In genomic region chr17:5248957-5249656, GRCm38 (mm10) we compare ENCODE assay signal across 8 mouse cellular contexts.
DNase-seq lines count a peak whose midpoint lies in the region; ATAC-seq lines count a peak whose summit lies in the region.

No protein-coding gene starts in this region.

- H3K4me1 ChIP-seq in midbrain, embryonic 13.5 days (replicated peaks), result peaks cover 16% of the 10 kb centered on the region
- H3K4me1 ChIP-seq in midbrain, embryonic 14.5 days (ENCODE audit: control insufficient read depth, insufficient read depth, low read length), result peaks cover 4% of the 10 kb centered on the region; the same call in 1 of the 2 replicates
- H3K4me1 ChIP-seq in limb, embryonic 12.5 days (replicated peaks), result peaks cover 29% of the 10 kb centered on the region
- peaks cover 40% of the 10 kb centered on the region for H3K4me1 ChIP-seq in neural tube, embryonic 14.5 days (ENCODE audit: control insufficient read depth, insufficient read depth, low read length)

- H3K36me3 ChIP-seq in midbrain, embryonic 13.5 days, result no peaks in the 10 kb centered on the region
- peaks cover 3% of the 10 kb centered on the region; the same call in 1 of the 2 replicates for H3K36me3 ChIP-seq in midbrain, embryonic 14.5 days (ENCODE audit: control insufficient read depth, insufficient read depth, low read length)
- peaks cover 24% of the 10 kb centered on the region for H3K36me3 ChIP-seq in limb, embryonic 12.5 days
- no peaks in the 10 kb centered on the region for H3K36me3 ChIP-seq in neural tube, embryonic 14.5 days (ENCODE audit: control insufficient read depth, insufficient read depth, low read length)

- WGBS in midbrain, embryonic 13.5 days, result 77% methylated on average over 17 of the region's 17 CpGs
- 81% methylated on average over 17 of the region's 17 CpGs for WGBS in midbrain, embryonic 14.5 days
- WGBS in limb, embryonic 12.5 days, result 32% methylated on average over 17 of the region's 17 CpGs
- 33% methylated on average over 17 of the region's 17 CpGs for WGBS in neural tube, embryonic 14.5 days

- H3K9me3 ChIP-seq in midbrain, embryonic 13.5 days, result no peaks in the 10 kb centered on the region
- H3K9me3 ChIP-seq in midbrain, embryonic 14.5 days (ENCODE audit: control insufficient read depth, low read length), result no peaks in the 10 kb centered on the region
- H3K9me3 ChIP-seq in limb, embryonic 12.5 days, result no peaks in the 10 kb centered on the region
- H3K9me3 ChIP-seq in neural tube, embryonic 14.5 days (ENCODE audit: control insufficient read depth, low read length), result no peaks in the 10 kb centered on the region

- H3K9ac ChIP-seq in midbrain, embryonic 13.5 days (replicated peaks), result no peak overlapping the region
- H3K9ac ChIP-seq in midbrain, embryonic 14.5 days (replicated peaks; ENCODE audit: low read length), result no peak overlapping the region
- H3K9ac ChIP-seq in limb, embryonic 12.5 days (replicated peaks), result no peak overlapping the region
- H3K9ac ChIP-seq in neural tube, embryonic 14.5 days (replicated peaks; ENCODE audit: low read depth, low read length), result no peak overlapping the region

- H3K4me3 ChIP-seq in midbrain, embryonic 13.5 days (replicated peaks), result no peak overlapping the region
- H3K4me3 ChIP-seq in midbrain, embryonic 14.5 days (replicated peaks; ENCODE audit: low read depth, low read length), result no peak overlapping the region
- H3K4me3 ChIP-seq in limb, embryonic 12.5 days (replicated peaks), result no peak overlapping the region
- no peak overlapping the region for H3K4me3 ChIP-seq in neural tube, embryonic 14.5 days (ENCODE audit: low read depth, low read length)

- no peak for ATAC-seq in midbrain, embryonic 13.5 days
- no peak for ATAC-seq in midbrain, embryonic 14.5 days (ENCODE audit: low FRiP score, low TSS enrichment)
- ATAC-seq in limb, embryonic 12.5 days (ENCODE audit: insufficient number of reproducible peaks, insufficient read depth, low FRiP score, low TSS enrichment, low read depth), result no peak
- ATAC-seq in neural tube, embryonic 14.5 days (ENCODE audit: low read depth), result peak; percentile 62; the same call in 1 of the 2 replicates

- no peak overlapping the region for H3K4me2 ChIP-seq in midbrain, embryonic 13.5 days (replicated peaks)
- H3K4me2 ChIP-seq in midbrain, embryonic 14.5 days (ENCODE audit: low read length), result no peak overlapping the region
- no peak overlapping the region for H3K4me2 ChIP-seq in limb, embryonic 12.5 days
- no peak overlapping the region for H3K4me2 ChIP-seq in neural tube, embryonic 14.5 days (ENCODE audit: low read depth, low read length)

- H3K27ac ChIP-seq in midbrain, embryonic 13.5 days, result 0 out of 2 replicates have a peak overlapping the region, but pooled peaks have one; percentile 39
- no peak overlapping the region for H3K27ac ChIP-seq in midbrain, embryonic 14.5 days (replicated peaks; ENCODE audit: low read depth, low read length)
- peak overlapping the region; percentile 60; the same call in 1 of the 2 replicates for H3K27ac ChIP-seq in limb, embryonic 12.5 days
- peak overlapping the region; percentile 71 for H3K27ac ChIP-seq in neural tube, embryonic 14.5 days (ENCODE audit: low read depth, low read length)

- 0 out of 2 replicates have a peak, but pooled peaks cover 6% of the 10 kb centered on the region for H3K27me3 ChIP-seq in midbrain, embryonic 13.5 days
- no peaks in the 10 kb centered on the region for H3K27me3 ChIP-seq in midbrain, embryonic 14.5 days (ENCODE audit: control insufficient read depth, insufficient read depth, low read length)
- no peaks in the 10 kb centered on the region for H3K27me3 ChIP-seq in limb, embryonic 12.5 days
- no peaks in the 10 kb centered on the region for H3K27me3 ChIP-seq in neural tube, embryonic 14.5 days (ENCODE audit: control insufficient read depth, insufficient read depth, low read length)

- no peak for DNase-seq in midbrain, embryonic 14.5 days
- DNase-seq in cerebellum, adult 9-11 months, result peak; percentile 95
- DNase-seq in induced T-regulatory cell, adult 2 months (ENCODE audit: low read depth), result peak; percentile 27
- no peak for DNase-seq in thymus, adult 18-20 months
- no peak for DNase-seq in thymus, postnatal 0 days (ENCODE audit: low spot score)

Comparison
In these comparisons a context has a peak if more than half of its experiments do, and no peak if none do; other contexts are left out.
1. DNase-seq: peak in cerebellum, adult 9-11 months (single experiment) and induced T-regulatory cell, adult 2 months (single experiment); none in midbrain, embryonic 14.5 days (single experiment), thymus, adult 18-20 months (0 of 2) and thymus, postnatal 0 days (single experiment).